Mouse (Mus musculus) spleen, adult 2 months (tissue): ENCODE results near the gene Lrp8.

Experiments used
- CTCF ChIP-seq: fragments of 200-500 bp; IDR thresholded peaks from 2 replicates; pipeline ENCODE4 v1.5.1; 2011; ENCODE audit warnings: mild to moderate bottlenecking, inconsistent platforms; ENCODE audit not compliant: insufficient read depth, insufficient read length, insufficient replicate concordance; ENCODE audit errors: extremely low read depth
- POLR2A ChIP-seq: fragments of 200-500 bp; IDR thresholded peaks from 2 replicates; pipeline ENCODE4 v1.6.1; 2011; ENCODE audit warnings: low read depth, low read length, inconsistent platforms

GRCm38 (mm10) chr4:107892663-107893062, 90.6 kb downstream of the Lrp8 start:
- no peak for TF ChIP-seq CTCF
- TF ChIP-seq POLR2A, result no peak
